Mouse (Mus musculus): ENCODE results near the gene Ptprz1.
"Not testable (repeated sequence)": the region's sequence is repeated elsewhere in the genome, so short reads cannot be mapped to it uniquely, and the experiment has no call there.

The Ptprz1 gene

GRCm38 (mm10) chr6:23003152-23003551 is 127.8 kb downstream of the Ptprz1 start:
- no peak for DNase-seq (ENCODE audit: low spot score in 2 of 2)

- DNase-seq (ENCODE audit: low spot score in 2 of 2): no peak
Observed at GRCm38 (mm10) chr6:23014988-23015613, 139.8 kb downstream of the Ptprz1 start.

- no peak for DNase-seq (ENCODE audit: low spot score in 2 of 2)
Observed at GRCm38 (mm10) chr6:23028251-23028650, 152.9 kb downstream of the Ptprz1 start.

GRCm38 (mm10) chr6:23048836-23049235 is 173.5 kb downstream of the Ptprz1 start:
- DNase-seq (ENCODE audit: low spot score in 2 of 2): no peak

GRCm38 (mm10) chr6:23055734-23056133 is 180.4 kb downstream of the Ptprz1 start:
- DNase-seq (ENCODE audit: low spot score in 2 of 2): no peak

GRCm38 (mm10) chr6:23076060-23076459 is 200.8 kb downstream of the Ptprz1 start:
- no peak for DNase-seq (ENCODE audit: low spot score in 2 of 2)

DNA sequence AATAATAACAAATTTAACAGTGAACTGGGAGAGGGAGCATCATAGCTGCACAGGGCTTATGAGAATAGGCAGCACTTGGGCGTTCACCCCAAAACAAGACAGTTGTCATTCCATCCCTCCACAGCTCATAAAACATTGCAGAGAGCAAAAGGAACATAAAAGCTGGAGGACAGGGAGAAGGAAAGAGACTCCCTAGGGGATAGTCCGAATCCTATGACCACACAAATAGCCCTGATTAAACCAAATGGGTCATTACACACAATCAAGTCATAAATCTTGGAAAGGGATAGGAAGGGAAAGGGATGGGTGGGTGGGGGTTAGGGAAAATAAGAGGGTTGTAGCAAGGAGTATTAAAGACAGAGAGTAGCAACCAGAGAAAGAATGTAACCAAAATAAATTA is 203.0 kb downstream of the Ptprz1 start:
- no peak for DNase-seq (ENCODE audit: low spot score in 2 of 2)

DNA sequence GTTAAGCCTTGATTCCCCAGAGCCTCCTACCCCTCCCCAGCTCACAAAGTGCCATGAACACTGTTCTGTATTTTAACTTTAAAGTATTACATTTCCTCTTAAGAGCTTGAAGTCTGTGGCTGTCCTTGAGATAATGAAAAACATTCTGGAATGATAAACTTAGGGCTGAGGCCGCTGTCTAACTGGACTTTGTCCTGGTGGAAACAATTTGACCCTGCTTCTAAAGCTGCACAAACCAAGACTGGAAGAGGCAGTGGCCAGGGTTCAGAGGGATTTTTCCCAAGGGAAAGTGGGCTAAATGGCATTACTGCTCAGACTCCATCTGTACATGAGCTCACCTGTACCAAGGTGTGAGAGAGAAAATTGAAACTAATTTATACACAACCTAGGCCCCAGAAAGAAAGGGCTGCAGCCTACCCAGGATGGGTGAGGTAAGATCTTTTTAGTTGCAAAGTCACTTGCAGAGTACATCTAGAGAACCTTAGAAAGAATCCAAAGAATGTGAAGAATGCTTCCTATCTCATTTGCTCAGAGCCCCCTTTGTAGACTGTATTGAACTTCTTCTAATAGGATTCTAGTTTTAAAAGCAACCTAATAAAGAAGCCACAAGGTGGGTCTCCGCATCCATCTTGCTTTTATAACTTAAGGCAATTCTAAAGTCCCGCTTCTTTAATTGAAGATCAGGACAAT is 204.8 kb downstream of the Ptprz1 start:
- no peak for DNase-seq (ENCODE audit: low spot score in 2 of 2)

GRCm38 (mm10) chr6:23084587-23085421 is 209.5 kb downstream of the Ptprz1 start:
- DNase-seq (ENCODE audit: low spot score in 2 of 2): no peak

- not testable (repeated sequence) for DNase-seq (ENCODE audit: low spot score in 2 of 2)
Observed at GRCm38 (mm10) chr6:23089292-23089691, 214.0 kb downstream of the Ptprz1 start.

- DNase-seq (ENCODE audit: low spot score in 2 of 2): not testable (repeated sequence)
Observed at GRCm38 (mm10) chr6:23090346-23091055, 215.2 kb downstream of the Ptprz1 start.

Measured in frontal cortex, postnatal 36 days (tissue).